Mouse (Mus musculus) adrenal gland, postnatal 36 days (tissue): Measurements from ENCODE around the gene Ttc9c. TPM values are rescaled to one million over a fixed set of nuclear protein-coding genes. Genes with fewer than 3 reads are reported as not detected.
"Not testable (repeated sequence)": the region's sequence is repeated elsewhere in the genome, so short reads cannot be mapped to it uniquely, and the experiment has no call there.

Experiments
- DNase-seq, 2 experiments: peaks; one replicate each; pipeline ENCODE4 v3.0.0; 2021; ENCODE audit warnings: mixed read lengths in 1 of 2
- long read RNA-seq, 2 experiments: library from polyadenylated mRNA; stranded (forward); transcript quantifications; one replicate each; pipeline ENCODE4 v2.0.0; 2021; ENCODE audit warnings: borderline sequencing depth in 2 of 2
- total RNA-seq, 2 experiments: library from RNA; stranded (reverse); gene quantifications; 2 replicates each; pipeline ENCODE4 v1.2.3; 2021

Ttc9c gene
- total RNA-seq: 10 to 100 TPM; 31.7 to 32.2 TPM
- long read RNA-seq, experiment 1, transcript Ttc9c-201 (3 exons, 1,585 nt): major isoform, 5 of 11 reads
- long read RNA-seq, experiment 1, partial matches to known transcripts: 1 of 11 reads
- long read RNA-seq, experiment 1, other reads (novel, unspliced or antisense): 5 of 11 reads
- long read RNA-seq, experiment 2, partial matches to known transcripts: 3 of 9 reads
- long read RNA-seq, experiment 2, other reads (novel, unspliced or antisense): 3 of 9 reads

DNA sequence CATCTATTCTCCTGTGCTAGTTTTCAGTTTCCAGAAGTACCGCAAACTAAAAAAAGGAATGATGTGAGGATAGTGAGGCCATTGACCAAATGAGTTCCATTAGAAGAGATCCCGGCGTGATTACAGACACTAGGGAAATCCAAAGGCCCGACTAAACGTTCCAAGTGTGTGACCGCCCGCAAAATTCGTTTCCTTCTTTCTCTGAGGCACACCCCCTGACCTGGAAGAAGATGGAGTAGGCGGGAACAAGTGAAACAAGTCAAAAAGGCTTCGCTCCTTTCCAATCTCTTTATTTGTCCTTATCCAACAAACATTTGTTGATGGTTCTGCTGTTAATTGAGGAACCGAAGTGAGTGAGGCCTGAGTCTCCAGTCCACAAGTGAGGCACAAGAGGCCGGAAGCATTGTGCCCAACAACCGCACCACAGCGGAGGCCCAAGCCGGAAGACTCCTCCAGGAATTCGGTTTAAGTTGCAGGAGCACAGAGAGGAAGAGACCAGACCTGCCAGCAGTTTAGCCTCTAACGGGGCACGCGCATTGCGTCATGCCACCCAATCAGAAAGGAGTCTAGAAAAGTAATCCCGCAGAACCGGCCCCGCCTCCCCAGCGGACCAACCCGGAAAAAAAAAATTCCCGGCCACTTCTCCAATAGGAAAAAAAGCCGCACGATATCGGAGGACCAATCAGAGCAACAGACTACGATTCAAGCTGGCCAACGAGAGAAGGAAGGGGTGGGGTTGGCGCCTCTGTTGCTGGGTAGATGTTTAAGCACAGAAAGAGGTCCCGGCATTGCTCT is at the start of gene Ttc9c:
Ttc9c (minus strand) TSS at position 533 of the 795 bp plus-strand sequence.
- DNase-seq: peak; percentile 96 to 97

DNA sequence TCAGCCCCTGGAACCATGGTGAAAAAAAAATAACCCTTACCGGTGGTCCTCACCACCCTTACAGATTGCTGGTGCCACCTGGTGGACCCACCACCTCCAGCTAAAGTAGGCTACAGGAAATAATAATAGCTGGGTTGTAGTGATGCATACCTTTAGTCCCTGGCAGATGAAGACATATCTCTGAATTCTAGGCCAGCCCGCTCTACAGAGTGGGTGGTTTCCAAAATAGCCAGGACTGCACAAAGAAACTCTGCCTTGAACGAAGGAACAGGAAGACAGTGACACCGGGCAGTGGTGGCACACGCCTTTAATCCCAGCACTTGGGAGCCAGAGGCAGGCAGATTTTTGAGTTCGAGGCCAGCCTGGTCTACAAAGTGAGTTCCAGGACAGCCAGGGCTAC is 45.1 kb upstream of the Ttc9c start:
- DNase-seq: no peak

DNA sequence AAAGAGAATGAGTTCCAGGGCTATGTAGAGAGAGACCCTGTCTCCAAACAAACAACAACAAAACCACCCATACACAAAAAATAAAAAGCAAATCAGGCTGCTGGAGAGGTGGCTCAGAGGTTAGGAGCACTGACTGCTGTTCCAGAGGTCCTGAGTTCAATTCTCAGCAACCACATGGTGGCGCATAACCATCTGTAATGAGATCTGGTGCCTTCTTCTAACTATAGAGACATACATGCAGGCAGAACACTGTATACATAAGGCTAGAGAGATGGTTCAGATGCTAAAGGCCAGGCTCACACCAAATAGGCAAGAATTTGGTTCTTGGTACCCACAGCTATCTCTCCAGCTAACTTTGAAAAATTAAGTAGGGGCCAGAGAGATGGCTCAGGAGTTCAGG is 39.9 kb upstream of the Ttc9c start:
- no peak for DNase-seq

DNA sequence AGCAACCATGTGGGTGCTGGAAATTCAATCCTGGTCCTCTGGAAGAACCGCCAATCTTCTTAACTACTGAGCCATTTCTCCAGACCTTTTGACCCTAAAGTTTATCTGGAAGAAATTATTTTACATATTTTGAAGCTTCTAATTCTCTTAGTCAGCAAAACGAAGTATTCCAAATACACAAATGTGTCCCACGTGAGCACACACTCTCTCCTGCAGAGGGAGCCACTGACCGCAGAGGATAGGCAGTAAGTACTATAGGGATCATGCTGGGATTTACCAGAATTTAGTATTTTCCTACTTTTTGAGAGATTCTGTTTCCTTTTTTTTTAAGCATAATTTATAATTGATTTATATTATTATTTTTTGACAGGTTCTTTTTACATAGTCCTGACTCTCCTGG is 38.6 kb upstream of the Ttc9c start:
- peak; percentile 73 to 82 for DNase-seq

DNA sequence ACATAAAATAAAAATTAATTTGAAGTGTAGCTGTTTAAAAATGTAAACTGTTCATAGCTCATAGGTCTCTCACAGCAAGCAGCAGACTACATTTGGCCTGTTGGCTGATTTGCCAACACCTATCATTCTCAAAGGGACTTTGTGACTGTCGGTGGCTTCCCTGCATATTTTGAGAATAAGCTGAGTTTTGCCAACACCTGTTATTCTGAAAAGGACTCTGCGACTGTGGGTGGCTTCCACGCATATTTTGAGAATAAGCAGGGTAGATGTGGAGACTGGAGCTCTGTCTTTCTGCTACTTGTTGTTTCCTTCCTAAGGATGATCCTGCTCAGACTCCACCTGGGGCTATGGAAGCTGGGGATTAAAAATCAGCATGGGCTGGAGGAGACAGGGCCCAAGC is 34.0 kb upstream of the Ttc9c start:
- no peak for DNase-seq

DNA sequence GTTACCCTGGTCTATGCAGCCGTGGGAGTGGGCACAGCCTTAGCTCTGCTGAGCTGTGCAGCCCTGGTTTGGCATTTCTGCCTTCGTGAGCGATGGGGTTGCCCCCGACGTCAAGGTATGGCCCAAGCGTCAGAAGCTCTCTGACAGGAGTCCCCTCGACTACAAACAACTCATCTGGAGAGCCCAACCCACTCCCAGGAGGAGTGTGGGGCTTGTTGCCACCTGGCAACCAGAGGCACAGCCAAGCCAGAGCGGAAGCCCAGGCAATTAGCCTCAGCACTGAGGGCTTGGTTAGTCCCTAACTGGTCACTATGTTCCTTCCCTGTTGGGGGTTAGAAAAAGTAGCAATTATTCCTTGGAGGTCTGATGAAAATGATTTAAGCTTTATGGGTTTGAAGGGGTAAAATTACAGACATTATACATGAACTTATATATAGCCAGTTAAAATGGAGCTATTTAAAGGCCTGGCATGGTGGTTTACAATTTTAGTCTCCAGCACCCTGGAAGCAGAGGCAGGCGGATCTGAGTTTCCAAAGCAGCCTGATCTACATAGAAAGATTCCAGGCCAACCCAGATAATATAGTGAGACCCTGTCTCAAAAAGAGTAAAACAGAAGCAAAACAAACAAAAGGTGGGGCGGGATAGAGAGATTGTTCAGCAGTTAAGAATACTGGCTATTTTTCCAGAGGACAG is 33.2 kb upstream of the Ttc9c start:
- peak in 1 of 2 experiments; percentile 41 for DNase-seq

DNA sequence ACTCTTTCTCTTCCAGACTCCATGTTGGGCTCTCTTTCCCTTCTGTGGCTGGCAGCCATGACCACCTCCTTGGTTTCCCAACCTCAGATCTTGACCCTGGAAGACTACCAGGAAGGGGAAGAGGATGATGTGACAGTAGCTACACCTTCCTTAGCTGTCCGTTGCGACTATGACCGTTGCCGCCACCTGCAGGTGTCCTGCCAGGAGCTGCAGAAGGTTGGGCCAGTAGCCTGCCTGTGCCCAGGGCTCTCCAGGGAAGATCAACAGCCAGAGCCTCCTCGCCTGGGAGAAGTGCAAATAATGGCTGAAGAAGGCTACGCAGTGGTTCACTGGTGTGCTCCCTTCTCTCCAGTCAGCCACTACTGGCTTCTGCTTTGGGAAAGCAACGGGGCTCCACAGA is 32.5 kb upstream of the Ttc9c start:
- no peak for DNase-seq

DNA sequence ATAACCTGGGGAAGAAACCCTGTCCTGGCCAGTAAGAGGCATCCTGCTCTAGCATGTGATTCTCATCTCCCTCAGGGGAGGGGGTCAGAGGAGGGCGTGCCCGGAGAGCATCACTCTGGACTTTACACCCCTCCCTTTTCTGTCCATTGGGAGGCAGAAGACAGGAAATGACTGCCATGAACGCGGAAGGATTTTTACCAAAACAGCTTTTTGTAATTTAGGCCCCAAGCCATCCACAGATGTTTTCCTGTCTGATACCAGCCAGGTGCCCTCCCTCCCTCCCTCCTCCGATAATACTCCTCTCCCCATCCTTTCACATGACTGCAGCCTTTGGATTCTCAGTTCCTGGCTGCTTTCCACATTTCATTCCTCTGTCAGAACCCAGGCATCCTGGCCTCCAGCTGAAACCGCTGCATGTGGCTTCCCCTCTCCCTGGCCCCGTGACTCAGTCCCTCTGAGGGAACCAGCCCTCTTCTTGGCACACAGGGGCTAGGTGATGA is 31.3 kb upstream of the Ttc9c start, which contains the start of gene Lrrn4cl:
Lrrn4cl (plus strand) TSS at position 367 of the 500 bp plus-strand sequence.
- DNase-seq: peak; percentile 58 to 64

DNA sequence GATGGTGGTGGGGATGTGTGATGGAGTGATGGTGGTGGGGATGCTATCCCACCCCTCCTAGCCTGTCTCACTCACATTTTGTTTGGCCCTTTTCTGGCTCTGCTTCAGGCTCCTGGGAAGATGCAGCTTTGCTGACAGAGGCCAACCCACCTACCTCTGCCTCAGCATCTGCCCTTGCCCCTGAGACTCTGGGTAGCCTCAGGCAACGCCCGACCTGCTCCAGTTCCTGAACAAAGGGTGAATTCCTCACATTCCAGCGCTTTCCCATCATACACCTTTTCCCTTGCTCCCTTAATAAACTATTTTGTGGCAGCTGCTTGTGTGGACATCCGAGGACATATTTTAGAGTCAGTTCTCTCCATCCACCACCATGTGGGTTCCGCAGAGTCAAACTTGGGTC is 29.2 kb upstream of the Ttc9c start:
- DNase-seq: no peak

DNA sequence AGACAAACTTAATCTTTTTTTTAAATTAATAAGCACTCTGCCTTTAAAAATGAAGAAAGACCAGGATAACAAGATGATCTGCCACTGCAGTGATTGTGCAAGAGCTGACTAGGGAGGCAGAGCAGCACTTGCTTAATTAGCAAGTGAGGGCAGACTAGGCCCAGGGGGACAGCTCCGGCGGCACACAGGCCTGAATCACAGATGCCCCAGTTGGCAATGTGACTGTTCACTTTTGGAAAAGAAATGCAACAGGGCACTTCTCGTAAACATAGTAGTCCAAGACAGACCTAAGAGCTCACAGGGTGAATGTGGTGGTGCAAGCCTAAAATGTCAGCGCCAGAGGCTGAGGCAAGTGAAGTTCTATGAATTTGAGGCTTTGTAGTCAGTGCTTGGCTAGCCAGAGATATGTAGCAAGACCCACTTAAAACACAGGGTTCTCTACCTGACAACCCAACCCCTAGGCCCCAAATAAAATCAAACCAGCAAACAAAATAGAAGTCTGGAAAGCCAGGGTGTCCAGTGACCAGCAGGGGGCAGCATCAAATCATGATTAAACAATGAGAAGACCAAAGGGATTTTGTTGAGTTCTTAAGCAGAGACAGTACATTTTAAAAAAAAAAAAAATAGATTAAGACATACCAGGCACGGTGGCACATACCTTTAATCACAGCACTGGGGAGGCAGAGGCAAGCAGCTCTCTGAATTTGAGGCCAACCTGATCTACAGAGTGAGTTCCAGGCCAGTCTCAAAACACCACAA is 25.4 kb upstream of the Ttc9c start:
- DNase-seq: peak; percentile 78 to 89

DNA sequence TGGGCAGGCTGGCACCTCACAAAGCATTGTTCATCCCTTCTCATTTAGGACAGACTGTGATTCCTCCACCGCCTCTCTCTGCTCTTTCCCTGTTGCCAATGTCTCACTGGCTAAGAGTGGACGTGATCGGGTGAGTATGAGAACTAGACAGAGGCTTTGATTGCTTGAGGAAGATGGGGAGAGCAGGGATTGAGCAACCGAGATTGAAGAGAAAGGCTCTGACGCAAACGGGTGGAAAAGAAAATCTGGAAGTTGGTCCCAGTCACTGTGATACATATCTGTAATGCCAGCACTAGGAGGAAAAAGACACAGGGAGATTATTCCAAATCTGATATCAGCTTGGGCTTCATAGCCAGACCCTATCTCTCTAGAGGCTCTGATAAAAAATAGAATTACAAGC is 23.8 kb upstream of the Ttc9c start:
- peak in 1 of 2 experiments; percentile 30 for DNase-seq

DNA sequence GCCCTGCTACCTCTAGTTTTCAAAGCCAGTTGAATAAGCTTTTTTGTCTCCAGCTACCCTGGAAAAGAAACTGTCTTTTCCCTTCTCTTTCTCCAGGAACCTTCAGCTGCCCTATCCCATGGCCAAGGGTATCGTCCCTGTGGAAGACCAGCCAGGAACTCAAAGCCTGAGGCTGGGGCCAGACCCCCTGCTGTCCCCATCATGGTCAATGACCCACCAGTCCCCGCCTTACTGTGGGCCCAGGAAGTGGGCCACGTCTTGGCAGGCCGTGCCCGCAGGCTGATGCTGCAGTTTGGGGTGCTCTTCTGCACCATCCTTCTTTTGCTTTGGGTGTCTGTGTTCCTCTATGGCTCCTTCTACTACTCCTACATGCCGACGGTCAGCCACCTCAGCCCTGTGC is 21.9 kb upstream of the Ttc9c start:
- DNase-seq: no peak

DNA sequence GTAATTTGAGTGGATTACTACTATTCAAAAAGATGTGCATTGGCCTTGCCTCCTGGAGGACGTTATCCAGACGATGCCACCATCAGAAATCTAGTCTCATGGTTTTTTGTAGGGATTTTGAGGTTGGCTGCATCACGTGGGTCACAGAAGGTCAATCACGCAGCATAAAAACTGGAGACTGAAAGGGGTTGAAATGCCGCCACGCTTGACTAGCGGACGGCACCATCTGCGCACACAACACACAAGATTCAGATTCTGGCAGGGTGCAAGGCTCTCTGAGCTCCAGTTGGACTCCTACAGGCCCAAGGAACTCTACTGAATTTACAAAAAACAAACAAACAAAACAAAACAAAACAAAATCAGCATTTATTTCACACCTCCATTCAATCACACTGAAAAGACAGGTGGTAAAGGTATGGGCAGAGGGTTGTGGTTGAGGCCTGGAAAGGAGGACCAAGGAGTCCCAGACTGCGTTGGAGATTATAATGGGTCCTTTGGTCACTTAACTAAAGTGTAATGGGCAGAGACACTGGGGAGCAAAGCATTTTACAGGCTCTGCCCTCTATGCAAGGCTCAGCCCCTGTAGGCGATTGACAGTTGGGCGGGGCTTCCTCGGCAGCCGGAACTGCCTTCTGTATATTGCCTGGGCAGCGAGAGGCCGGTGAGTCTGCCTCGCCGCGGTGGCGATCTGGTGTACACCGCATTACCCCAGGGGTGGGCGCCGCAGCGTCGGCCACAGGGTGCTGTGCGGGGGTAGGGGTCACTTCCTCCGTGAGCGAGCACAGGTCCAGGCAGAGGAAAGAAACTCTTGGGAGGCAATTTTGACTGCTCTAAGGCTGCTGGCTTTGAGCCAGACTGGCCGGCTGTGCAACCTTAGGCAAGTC is 21.0 kb upstream of the Ttc9c start:
- DNase-seq: peak; percentile 87 to 89

DNA sequence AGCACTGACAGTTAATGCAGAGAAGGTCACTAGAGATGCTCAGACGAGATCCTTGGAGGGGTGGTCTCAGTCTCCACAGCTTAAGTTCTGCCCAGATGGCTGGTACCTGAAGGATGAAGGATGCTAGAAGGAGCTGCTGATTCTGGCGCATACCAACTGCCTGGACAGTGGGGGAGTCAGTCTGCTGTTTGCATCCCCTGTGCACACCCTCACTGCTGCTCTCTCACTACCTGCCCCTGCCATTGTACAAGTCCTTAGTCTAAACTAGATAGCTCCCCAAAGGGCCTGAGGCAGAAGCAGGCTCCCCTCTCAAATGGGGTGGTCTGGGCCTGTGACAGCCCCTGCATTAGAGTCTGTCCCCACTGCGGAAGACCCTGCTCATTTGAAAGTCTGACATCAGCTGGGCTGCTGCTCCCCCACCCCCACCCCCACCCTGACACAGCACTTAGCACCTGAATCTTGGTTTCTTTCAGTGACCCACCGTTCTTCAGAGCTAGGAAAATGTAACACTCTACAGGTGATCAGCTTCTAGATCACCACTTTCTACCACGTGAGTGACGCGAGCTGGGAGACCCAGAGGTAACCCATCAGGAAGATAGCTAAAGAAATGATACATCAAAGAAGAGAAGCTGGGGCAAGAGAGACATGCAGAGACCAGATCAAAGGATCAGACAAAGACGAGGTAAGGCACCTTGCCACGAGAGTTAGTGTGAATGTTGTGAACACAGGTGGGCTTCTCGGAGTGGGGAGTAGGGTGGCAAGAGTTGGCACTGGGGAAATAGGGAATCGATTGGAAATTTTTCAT is 20.2 kb upstream of the Ttc9c start, which contains the start of gene Gng3:
Gng3 (minus strand) TSS at position 92 of the 805 bp plus-strand sequence.
- no peak for DNase-seq

DNA sequence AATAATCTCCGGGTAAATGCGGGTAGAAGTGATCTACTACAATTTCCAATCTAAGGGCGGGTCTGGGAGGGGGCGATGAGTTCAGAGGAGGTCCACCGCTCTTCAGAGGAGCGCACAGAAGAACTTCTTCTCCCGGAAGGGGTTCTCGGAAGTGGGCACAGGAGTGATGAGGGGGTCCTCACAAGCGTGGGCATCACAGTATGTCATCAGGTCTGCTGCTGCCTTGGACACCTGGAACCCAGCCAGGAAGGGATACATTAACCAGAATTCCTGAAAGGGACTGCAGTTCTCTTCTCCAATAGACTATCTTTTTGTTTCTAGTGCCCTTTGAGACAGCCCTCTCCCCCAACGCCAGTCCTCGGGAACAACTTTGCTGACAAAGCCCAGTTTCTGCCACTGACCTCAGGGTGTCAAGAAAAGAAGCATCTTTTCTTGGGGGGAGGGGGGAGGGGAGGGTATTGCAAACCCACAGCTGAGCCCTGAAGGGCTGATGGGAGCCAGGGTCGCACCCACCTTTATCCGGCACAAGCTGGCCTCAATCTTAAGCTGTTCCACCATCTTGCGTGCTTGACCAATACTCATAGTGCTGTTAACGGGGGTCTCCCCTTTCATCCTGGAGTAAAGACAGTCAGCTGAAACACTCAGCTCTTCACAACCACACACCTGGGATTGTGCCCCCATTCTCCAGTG is 19.1 kb upstream of the Ttc9c start:
- peak in 1 of 2 experiments; percentile 57 for DNase-seq

DNA sequence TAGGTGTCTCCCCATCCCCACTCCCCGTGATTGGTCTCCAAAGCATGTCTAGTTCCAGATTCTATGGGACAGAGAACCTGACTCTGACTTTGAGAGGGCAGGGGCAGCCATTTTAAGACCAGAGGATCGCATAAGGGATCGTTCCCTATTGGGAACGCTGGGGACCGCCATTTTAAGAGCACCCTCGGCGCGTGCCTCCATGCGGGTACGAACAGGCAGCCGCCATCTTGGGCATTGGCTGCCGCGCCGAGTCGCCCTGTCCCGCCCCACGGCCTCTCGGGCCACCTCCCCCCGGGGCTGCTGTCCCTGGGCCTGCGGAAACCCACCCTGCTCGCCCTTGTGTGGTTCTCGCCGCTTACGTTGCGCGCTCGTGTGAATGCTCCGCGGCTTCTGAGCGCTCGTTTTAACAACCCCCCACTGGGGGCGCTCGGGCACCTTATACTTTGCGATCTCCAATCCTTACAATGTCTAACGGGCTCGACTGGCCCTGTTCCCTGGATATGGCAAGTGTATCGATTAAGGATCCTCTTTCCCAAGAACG is 18.2 kb upstream of the Ttc9c start, which contains the start of gene Bscl2:
Bscl2 (plus strand) TSS at position 217 of the 541 bp plus-strand sequence.
- DNase-seq: peak; percentile 81 to 86

DNA sequence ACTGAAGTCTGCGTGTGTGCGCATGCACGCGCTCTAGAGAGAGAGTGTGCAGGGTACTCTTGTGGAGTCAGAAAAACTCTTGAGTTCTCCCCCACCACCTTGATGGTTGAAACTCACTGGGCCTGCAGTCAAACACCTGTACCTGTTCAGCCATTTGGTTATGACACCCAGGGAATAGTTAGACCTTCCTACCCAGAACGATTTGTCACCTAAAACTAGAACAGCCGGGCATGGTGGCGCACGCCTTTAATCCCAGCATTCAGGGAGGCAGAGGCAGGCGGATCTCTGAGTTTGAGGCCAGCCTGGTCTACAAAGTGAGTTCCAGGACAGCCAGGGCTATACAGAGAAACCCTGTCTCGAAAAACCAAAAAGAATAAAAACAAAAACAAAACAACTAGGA is 17.2 kb upstream of the Ttc9c start:
- not testable (repeated sequence) for DNase-seq

DNA sequence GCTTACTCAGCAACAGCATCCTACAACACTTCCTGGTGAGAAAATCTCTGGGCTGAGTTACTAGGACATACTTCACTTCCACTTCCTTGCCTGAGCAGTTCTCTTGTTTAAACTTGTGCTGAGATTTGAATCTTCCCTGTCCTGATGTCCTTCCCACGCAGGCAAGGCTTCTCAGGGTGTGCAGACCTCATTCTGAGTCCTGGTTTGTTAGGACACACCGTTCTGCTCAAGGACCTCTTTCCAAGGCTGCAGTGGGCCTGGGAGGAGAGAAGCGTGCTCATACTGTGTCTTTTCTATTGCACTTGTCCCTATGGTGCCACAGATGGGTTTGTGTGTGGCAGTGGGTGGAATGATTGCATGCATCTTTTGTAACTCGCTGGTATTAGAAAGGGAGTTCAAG is 13.8 kb upstream of the Ttc9c start:
- DNase-seq: peak in 1 of 2 experiments; percentile 40

DNA sequence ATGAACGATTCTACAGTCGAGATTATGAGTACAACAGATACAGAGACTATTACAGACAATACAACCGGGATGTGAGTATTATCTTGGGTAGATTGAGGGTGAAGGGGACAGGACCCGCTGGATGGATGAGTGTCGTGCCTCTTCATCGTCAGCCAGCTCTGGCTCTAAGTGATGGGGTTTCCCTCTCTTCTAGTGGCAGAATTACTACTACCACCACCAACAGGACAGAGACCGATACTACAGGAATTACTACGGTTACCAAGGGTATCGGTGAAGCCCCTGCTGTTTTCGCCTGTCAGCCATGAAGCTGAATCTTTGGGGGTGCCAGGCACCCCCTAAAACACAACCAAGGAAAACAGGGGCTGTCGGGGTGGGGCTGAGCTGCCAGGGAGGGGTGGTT is 12.1 kb upstream of the Ttc9c start:
- no peak for DNase-seq
